Mouse (Mus musculus): ENCODE measurements around the gene Treml4.

Gene Treml4

GRCm38 (mm10) chr17:48263741-48264362, at the start of gene Treml4:
Gene Treml4, plus strand, starts transcription at chr17:48264295.
- DNase-seq (ENCODE audit: low spot score) = no peak

- DNase-seq (ENCODE audit: low spot score) = no peak
Measured at GRCm38 (mm10) chr17:48215429-48215828, 48.7 kb upstream of the Treml4 start.

- no peak for DNase-seq (ENCODE audit: low spot score)
Measured at GRCm38 (mm10) chr17:48230680-48231079, 33.4 kb upstream of the Treml4 start.

GRCm38 (mm10) chr17:48232518-48232917, 31.6 kb upstream of the Treml4 start, which contains the start of gene Trem1:
Gene Trem1, plus strand, starts transcription at chr17:48232768.
- DNase-seq (ENCODE audit: low spot score) = no peak

GRCm38 (mm10) chr17:48233789-48234188, 30.3 kb upstream of the Treml4 start:
- no peak for DNase-seq (ENCODE audit: low spot score)

GRCm38 (mm10) chr17:48234550-48234949, 29.5 kb upstream of the Treml4 start:
- no peak for DNase-seq (ENCODE audit: low spot score)

- DNase-seq (ENCODE audit: low spot score) = no peak
Measured at GRCm38 (mm10) chr17:48235773-48236370, 28.2 kb upstream of the Treml4 start.

GRCm38 (mm10) chr17:48237621-48238020, 26.5 kb upstream of the Treml4 start:
- no peak for DNase-seq (ENCODE audit: low spot score)

GRCm38 (mm10) chr17:48247221-48247928, 16.7 kb upstream of the Treml4 start, which contains the start of gene Trem3:
Gene Trem3, plus strand, starts transcription at chr17:48247777.
- DNase-seq (ENCODE audit: low spot score) = no peak

- no peak for DNase-seq (ENCODE audit: low spot score)
Measured at GRCm38 (mm10) chr17:48249039-48249438, 15.1 kb upstream of the Treml4 start.

GRCm38 (mm10) chr17:48249501-48249900, 14.6 kb upstream of the Treml4 start:
- DNase-seq (ENCODE audit: low spot score) = no peak

- no peak for DNase-seq (ENCODE audit: low spot score)
Measured at GRCm38 (mm10) chr17:48250631-48251030, 13.5 kb upstream of the Treml4 start.

- no peak for DNase-seq (ENCODE audit: low spot score)
Measured at GRCm38 (mm10) chr17:48256575-48256974, 7.5 kb upstream of the Treml4 start.

GRCm38 (mm10) chr17:48261868-48262267, 2.2 kb upstream of the Treml4 start:
- DNase-seq (ENCODE audit: low spot score) = no peak

GRCm38 (mm10) chr17:48264662-48265061, 567 bp downstream of the Treml4 start:
- DNase-seq (ENCODE audit: low spot score) = no peak

GRCm38 (mm10) chr17:48266138-48266537, 2.0 kb downstream of the Treml4 start:
- DNase-seq (ENCODE audit: low spot score) = no peak

- DNase-seq (ENCODE audit: low spot score) = no peak
Measured at GRCm38 (mm10) chr17:48266610-48267304, 2.7 kb downstream of the Treml4 start.

- no peak for DNase-seq (ENCODE audit: low spot score)
Measured at GRCm38 (mm10) chr17:48267591-48267990, 3.5 kb downstream of the Treml4 start.

- no peak for DNase-seq (ENCODE audit: low spot score)
Measured at GRCm38 (mm10) chr17:48268276-48268675, 4.2 kb downstream of the Treml4 start.

GRCm38 (mm10) chr17:48269833-48270232, 5.7 kb downstream of the Treml4 start:
- DNase-seq (ENCODE audit: low spot score) = no peak

GRCm38 (mm10) chr17:48272158-48272557, 8.1 kb downstream of the Treml4 start:
- DNase-seq (ENCODE audit: low spot score) = no peak

GRCm38 (mm10) chr17:48272598-48272997, 8.5 kb downstream of the Treml4 start:
- DNase-seq (ENCODE audit: low spot score) = no peak

- DNase-seq (ENCODE audit: low spot score) = no peak
Measured at GRCm38 (mm10) chr17:48274098-48274497, 10.0 kb downstream of the Treml4 start.

Data from layer of hippocampus, adult 9-10 months (tissue).